9 mouse cellular contexts compared by ENCODE assay signal in genomic region chr5:119686199-119686964, GRCm38 (mm10). TPM values are rescaled to one million over a fixed set of nuclear protein-coding genes. Genes with fewer than 3 reads are reported as not detected.
DNase-seq lines count a peak whose midpoint lies in the region; ATAC-seq and TF ChIP-seq lines count a peak whose summit lies in the region.
"Had no signal": no experiment of that assay in that cellular context is flagged by ENCODE, and none has a peak within 500 bp of the region (broad histone marks: within the 10 kb centered on the region; RNA-seq: fewer than 3 reads in every experiment).

No protein-coding gene starts in this region.

- peak; percentile 75 for DNase-seq in lung, embryonic 14.5 days
- DNase-seq in lung, postnatal 25 days (ENCODE audit: low spot score) = no peak
- DNase-seq in right cerebral cortex, postnatal 10 days (ENCODE audit: low spot score in 2 of 2) = no peak

- TF ChIP-seq CTCF in lung, embryonic 14.5 days (IDR thresholded peaks at IDR 0.05; ENCODE audit: low read depth) = peak; percentile 46

- 2% methylated on average over 30 of the region's 30 CpGs for WGBS in lung, embryonic 14.5 days
- under 1% methylated on average over 30 of the region's 30 CpGs for WGBS in embryonic facial prominence, embryonic 12.5 days
- 3% methylated on average over 30 of the region's 30 CpGs for WGBS in intestine, embryonic 16.5 days
- WGBS in midbrain, embryonic 13.5 days = 2% methylated on average over 30 of the region's 30 CpGs

- peak overlapping the region; percentile 44 for H3K9ac ChIP-seq in lung, embryonic 14.5 days
- H3K9ac ChIP-seq in embryonic facial prominence, embryonic 12.5 days = peak overlapping the region; percentile 54
- H3K9ac ChIP-seq in intestine, embryonic 16.5 days (ENCODE audit: low read depth, low read length) = peak overlapping the region; percentile 41
- H3K9ac ChIP-seq in midbrain, embryonic 13.5 days (replicated peaks) = no peak overlapping the region
- H3K9ac ChIP-seq: midbrain, embryonic 12.5 days had no signal

- H3K27me3 ChIP-seq in lung, embryonic 14.5 days (ENCODE audit: insufficient read depth, low read length) = peaks cover 67% of the 10 kb centered on the region
- peaks cover 68% of the 10 kb centered on the region for H3K27me3 ChIP-seq in embryonic facial prominence, embryonic 12.5 days
- H3K27me3 ChIP-seq in intestine, embryonic 16.5 days (replicated peaks; ENCODE audit: control insufficient read depth, insufficient read depth, low read length) = peaks cover 12% of the 10 kb centered on the region; the same call in 1 of the 2 replicates
- peaks cover 97% of the 10 kb centered on the region for H3K27me3 ChIP-seq in midbrain, embryonic 13.5 days

- H3K4me2 ChIP-seq in lung, embryonic 14.5 days = peak overlapping the region; percentile 73
- peak overlapping the region; percentile 52 for H3K4me2 ChIP-seq in embryonic facial prominence, embryonic 12.5 days (replicated peaks)
- H3K4me2 ChIP-seq in intestine, embryonic 16.5 days (ENCODE audit: low read depth, low read length) = peak overlapping the region; percentile 52
- H3K4me2 ChIP-seq in midbrain, embryonic 13.5 days (replicated peaks) = peak overlapping the region; percentile 12; the same call in 1 of the 2 replicates
- H3K4me2 ChIP-seq: midbrain, embryonic 12.5 days had no signal

- no peak overlapping the region; the same call in 1 of the 2 replicates for H3K27ac ChIP-seq in lung, embryonic 14.5 days (ENCODE audit: low read depth)
- peak overlapping the region; percentile 89 for H3K27ac ChIP-seq in embryonic facial prominence, embryonic 12.5 days
- H3K27ac ChIP-seq in intestine, embryonic 16.5 days (ENCODE audit: low read length) = 0 out of 2 replicates have a peak overlapping the region, but pooled peaks have one; percentile 34
- H3K27ac ChIP-seq in midbrain, embryonic 13.5 days = no peak overlapping the region
- H3K27ac ChIP-seq: midbrain, embryonic 12.5 days had no signal

- no peak for ATAC-seq in lung, embryonic 14.5 days (ENCODE audit: insufficient read depth)
- no peak for ATAC-seq in embryonic facial prominence, embryonic 12.5 days (ENCODE audit: insufficient number of reproducible peaks, insufficient read depth, low FRiP score, low TSS enrichment)
- peak; percentile 84 for ATAC-seq in intestine, embryonic 16.5 days
- no peak for ATAC-seq in midbrain, embryonic 13.5 days
- ATAC-seq in megakaryocyte, adult 5-6 weeks (ENCODE audit: poor library complexity, severe bottlenecking) = no peak
- ATAC-seq in activated CD4-positive, CD25-positive, alpha-beta regulatory T cell, adult 4 months = no peak

- H3K36me3 ChIP-seq in lung, embryonic 14.5 days (ENCODE audit: insufficient read depth) = peaks cover 30% of the 10 kb centered on the region
- no peaks in the 10 kb centered on the region for H3K36me3 ChIP-seq in embryonic facial prominence, embryonic 12.5 days
- 0 out of 2 replicates have a peak, but pooled peaks cover 4% of the 10 kb centered on the region for H3K36me3 ChIP-seq in intestine, embryonic 16.5 days (ENCODE audit: control insufficient read depth, insufficient read depth, low read length)
- H3K36me3 ChIP-seq in midbrain, embryonic 13.5 days = no peaks in the 10 kb centered on the region
- H3K36me3 ChIP-seq: midbrain, embryonic 12.5 days had no signal

- no peaks in the 10 kb centered on the region for H3K9me3 ChIP-seq in lung, embryonic 14.5 days (ENCODE audit: low read depth, low read length)
- no peaks in the 10 kb centered on the region for H3K9me3 ChIP-seq in embryonic facial prominence, embryonic 12.5 days
- H3K9me3 ChIP-seq in intestine, embryonic 16.5 days (ENCODE audit: control insufficient read depth, low read length) = no peaks in the 10 kb centered on the region
- no peaks in the 10 kb centered on the region for H3K9me3 ChIP-seq in midbrain, embryonic 13.5 days
- H3K9me3 ChIP-seq: midbrain, embryonic 12.5 days had no signal

- H3K4me1 ChIP-seq in lung, embryonic 14.5 days (ENCODE audit: insufficient read depth) = peaks cover 22% of the 10 kb centered on the region
- H3K4me1 ChIP-seq in embryonic facial prominence, embryonic 12.5 days = peaks cover 48% of the 10 kb centered on the region
- peaks cover 20% of the 10 kb centered on the region for H3K4me1 ChIP-seq in intestine, embryonic 16.5 days (ENCODE audit: control insufficient read depth, insufficient read depth, low read length)
- peaks cover 8% of the 10 kb centered on the region; the same call in 1 of the 2 replicates for H3K4me1 ChIP-seq in midbrain, embryonic 13.5 days (replicated peaks)

- H3K4me3 ChIP-seq in lung, embryonic 14.5 days (ENCODE audit: low read depth, low read length) = peak overlapping the region; percentile 38
- H3K4me3 ChIP-seq in embryonic facial prominence, embryonic 12.5 days = peak overlapping the region; percentile 27
- peak overlapping the region; percentile 33 for H3K4me3 ChIP-seq in intestine, embryonic 16.5 days (ENCODE audit: low read length)
- H3K4me3 ChIP-seq in midbrain, embryonic 13.5 days (replicated peaks) = peak overlapping the region; percentile 6; the same call in 1 of the 2 replicates
- H3K4me3 ChIP-seq: midbrain, embryonic 12.5 days had no signal

RNA-seq across cellular contexts. Expression of gene Tbx3, which starts 15.9 kb away (rescaled TPM):
- polyA plus RNA-seq in lung, embryonic 14.5 days (2014; fragmentation: Nextera tagmentation; extraction: Ambion mirVana) = 82.1 and 84.8 TPM in 2 replicates
- polyA plus RNA-seq in embryonic facial prominence, embryonic 12.5 days (2016; fragmentation: Nextera tagmentation; extraction: Ambion mirVana) = 59.5 and 65.3 TPM in 2 replicates
- polyA plus RNA-seq in intestine, embryonic 16.5 days (2015; fragmentation: Nextera tagmentation; extraction: Ambion mirVana) = 37.5 and 44.6 TPM in 2 replicates
- polyA plus RNA-seq in midbrain, embryonic 13.5 days (2015; fragmentation: Nextera tagmentation; extraction: Ambion mirVana) = 1.6 and 2.3 TPM in 2 replicates
- total RNA-seq in megakaryocyte, adult 5-6 weeks (2015) = not detected in 2 replicates
- not detected in 2 replicates for total RNA-seq in megakaryocyte, adult 5-6 weeks (2017)
- polyA plus RNA-seq in activated CD4-positive, CD25-positive, alpha-beta regulatory T cell, adult 4 months (2017; shearing (Covaris generic)) = not detected

Comparison
In these comparisons a context has a peak if more than half of its experiments do, and no peak if none do; other contexts are left out.
1. H3K27ac ChIP-seq: peak in embryonic facial prominence, embryonic 12.5 days (single experiment) and intestine, embryonic 16.5 days (single experiment); none in lung, embryonic 14.5 days (single experiment) and midbrain, embryonic 13.5 days (single experiment).
2. H3K4me2 ChIP-seq: peak in every context shown above with its lines; median percentile 73 in lung, embryonic 14.5 days; 52 in embryonic facial prominence, embryonic 12.5 days; 52 in intestine, embryonic 16.5 days; 12 in midbrain, embryonic 13.5 days.
3. RNA of gene Tbx3, which starts 15.9 kb away (polyA plus RNA-seq): 82.1 to 84.8 TPM in lung, embryonic 14.5 days, 59.5 to 65.3 TPM in embryonic facial prominence, embryonic 12.5 days and 37.5 to 44.6 TPM in intestine, embryonic 16.5 days; 1.6 to 2.3 TPM in midbrain, embryonic 13.5 days and not detected in activated CD4-positive, CD25-positive, alpha-beta regulatory T cell, adult 4 months; every median in the first group is over 10 times any median in the second.
4. Peak in every context shown above with its lines, with median percentiles within 50 percentile points of each other: H3K4me3 ChIP-seq.